Mouse (Mus musculus): ENCODE measurements around the gene Dag1.

Dag1 gene

GRCm38 (mm10) chr9:108182806-108183506 lies 80.8 kb downstream of the Dag1 start:
- no peak for DNase-seq

- no peak for DNase-seq
Observed at GRCm38 (mm10) chr9:108178391-108178790, 85.4 kb downstream of the Dag1 start.

GRCm38 (mm10) chr9:108175116-108175838 lies 88.5 kb downstream of the Dag1 start:
- DNase-seq: no peak

GRCm38 (mm10) chr9:108172777-108173350 lies 90.9 kb downstream of the Dag1 start:
- no peak for DNase-seq

GRCm38 (mm10) chr9:108169751-108170150 lies 94.0 kb downstream of the Dag1 start:
- peak; percentile 12 to 43 for DNase-seq

GRCm38 (mm10) chr9:108165143-108165542 lies 98.6 kb downstream of the Dag1 start:
- DNase-seq: no peak

GRCm38 (mm10) chr9:108163646-108164284 lies 100.0 kb downstream of the Dag1 start:
- DNase-seq: no peak

GRCm38 (mm10) chr9:108157891-108158290 lies 105.9 kb downstream of the Dag1 start:
- no peak for DNase-seq

- no peak for DNase-seq
Observed at GRCm38 (mm10) chr9:108157451-108157850, 106.3 kb downstream of the Dag1 start.

- DNase-seq: no peak
Observed at GRCm38 (mm10) chr9:108156786-108157185, 107.0 kb downstream of the Dag1 start.

- no peak for DNase-seq
Observed at GRCm38 (mm10) chr9:108154814-108155213, 108.9 kb downstream of the Dag1 start.

All from lung, adult 18-20 months (tissue).